Mouse (Mus musculus): Measurements from ENCODE around the gene Ptgfr. TPM values are rescaled to one million over a fixed set of nuclear protein-coding genes. Genes with fewer than 3 reads are reported as not detected.

Gene Ptgfr
- 13.1 and 16.8 TPM in 2 replicates for polyA plus RNA-seq (2015; fragmentation: Nextera tagmentation; extraction: Ambion mirVana)

DNA sequence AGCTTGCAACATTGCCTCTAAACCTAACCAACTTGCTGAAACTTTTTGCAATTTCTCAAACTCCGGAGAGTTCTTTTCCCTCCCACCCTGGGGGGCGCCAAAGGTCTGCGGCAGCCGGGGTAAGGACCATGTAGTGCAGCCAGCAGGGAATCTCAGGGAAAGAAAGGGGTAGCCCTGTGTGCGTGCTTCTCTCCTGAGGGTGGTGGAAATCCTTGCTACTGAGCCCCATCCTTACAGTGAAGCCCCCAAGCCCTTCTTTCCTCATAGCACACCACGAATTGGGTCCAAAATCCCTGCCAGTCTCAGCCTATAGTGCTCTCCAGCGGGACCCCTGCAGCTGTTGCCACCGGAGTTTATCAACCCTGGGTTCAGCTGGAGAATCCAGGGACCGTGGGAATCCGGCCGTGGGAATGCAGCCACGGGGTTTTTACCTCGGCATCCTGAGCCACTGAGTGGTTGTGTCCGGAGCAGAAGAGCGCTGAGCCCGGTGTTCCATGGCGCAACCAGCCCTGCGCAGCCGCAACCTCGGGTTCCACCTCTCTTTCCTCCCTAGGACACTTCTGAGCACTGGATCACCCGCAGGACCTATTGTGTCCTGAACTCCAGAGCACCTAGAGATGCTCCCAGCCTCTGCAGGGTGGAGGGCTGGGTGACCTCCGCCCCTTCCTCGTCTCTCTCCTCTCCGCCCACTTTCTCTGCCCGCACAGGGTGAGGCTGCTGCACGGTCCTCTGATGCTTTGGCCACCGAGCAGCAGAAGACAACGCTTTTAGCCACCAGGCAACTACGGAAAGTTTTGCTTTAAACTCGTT, at the start of gene Ptgfr:
TSS of gene Ptgfr (minus strand) at position 760 of the 810 bp plus-strand sequence.
- Histone ChIP-seq H3K4me2 (replicated peaks) (peak within 1 kb of the TSS; percentile 89), H3K9me3 (replicated peaks) (no peaks in the 10 kb centered on the region), H3K36me3 (no peaks in the 10 kb centered on the region), H3K27ac (replicated peaks) (peak within 1 kb of the TSS; percentile 82), H3K27me3 (peaks cover 11% of the 10 kb centered on the region), H3K9ac (peak within 1 kb of the TSS; percentile 52), H3K4me3 (replicated peaks) (peak within 1 kb of the TSS; percentile 51), H3K4me1 (0 out of 2 replicates have a peak, but pooled peaks cover 17% of the 10 kb centered on the region)
- ATAC-seq (ENCODE audit: insufficient number of reproducible peaks, low FRiP score, low TSS enrichment, low read depth) = peak; percentile 90
- WGBS = under 1% methylated on average over 30 of the region's 30 CpGs

DNA sequence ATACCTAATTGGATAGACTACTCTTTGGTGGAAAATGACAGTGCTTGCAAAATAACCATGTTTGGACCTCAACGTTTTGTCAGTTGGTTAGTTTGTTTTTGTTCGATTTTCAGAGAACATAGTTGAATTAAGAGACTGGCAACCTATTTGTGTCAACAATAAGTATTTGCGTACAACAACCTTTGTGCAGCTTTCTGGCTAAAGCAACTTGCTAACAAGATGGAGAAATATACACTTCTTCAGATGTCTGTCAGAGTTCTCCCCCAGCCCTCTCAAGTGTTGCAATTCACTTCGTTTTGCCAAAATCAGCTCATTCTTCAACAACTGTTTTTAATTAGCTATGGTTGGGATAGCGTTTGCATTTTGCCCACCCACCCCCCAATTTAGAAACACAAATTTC, 46.5 kb upstream of the Ptgfr start:
- WGBS = 26% methylated on average over 5 of the region's 5 CpGs
- no peak for ATAC-seq (ENCODE audit: insufficient number of reproducible peaks, low FRiP score, low TSS enrichment, low read depth)

DNA sequence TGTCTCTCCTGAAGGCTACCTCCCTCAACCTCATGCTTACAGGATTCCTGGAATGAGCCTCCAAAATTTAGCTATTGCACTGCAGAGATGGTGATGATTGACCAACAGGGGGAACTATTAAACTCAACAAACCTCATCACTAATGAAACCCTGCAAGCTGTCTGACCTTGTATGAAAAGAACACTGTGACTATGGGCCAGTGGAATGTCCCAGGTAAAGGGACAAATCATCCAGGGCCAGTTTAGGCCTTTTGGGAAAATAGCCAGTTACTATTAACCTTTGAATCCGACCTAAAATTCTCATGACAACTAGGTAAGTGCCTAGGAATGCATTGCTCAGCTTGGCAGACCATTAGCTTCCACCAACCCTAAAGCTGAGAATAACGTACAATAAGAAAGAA, 42.6 kb upstream of the Ptgfr start:
- H3K4me1 ChIP-seq = no peaks in the 10 kb centered on the region
- H3K9me3 ChIP-seq (replicated peaks) = no peaks in the 10 kb centered on the region
- no peak overlapping the region for H3K9ac ChIP-seq
- no peak overlapping the region for H3K4me2 ChIP-seq (replicated peaks)
- H3K27ac ChIP-seq (replicated peaks) = no peak overlapping the region
- H3K27me3 ChIP-seq = no peaks in the 10 kb centered on the region
- WGBS = 62% methylated on average over 2 of the region's 2 CpGs
- no peak for ATAC-seq (ENCODE audit: insufficient number of reproducible peaks, low FRiP score, low TSS enrichment, low read depth)
- H3K36me3 ChIP-seq = no peaks in the 10 kb centered on the region
- no peak overlapping the region for H3K4me3 ChIP-seq (replicated peaks)

More for the DNA sequence above, 46.5 kb upstream of the Ptgfr start:
- Histone ChIP-seq H3K27me3 (no peaks in the 10 kb centered on the region; the same call in 1 of the 2 replicates), H3K9ac (no peak overlapping the region), H3K36me3 (no peaks in the 10 kb centered on the region), H3K4me3 (replicated peaks) (no peak overlapping the region), H3K27ac (replicated peaks) (peak overlapping the region; percentile 3; the same call in 1 of the 2 replicates), H3K9me3 (replicated peaks) (no peaks in the 10 kb centered on the region), H3K4me2 (replicated peaks) (no peak overlapping the region), H3K4me1 (no peaks in the 10 kb centered on the region)

DNA sequence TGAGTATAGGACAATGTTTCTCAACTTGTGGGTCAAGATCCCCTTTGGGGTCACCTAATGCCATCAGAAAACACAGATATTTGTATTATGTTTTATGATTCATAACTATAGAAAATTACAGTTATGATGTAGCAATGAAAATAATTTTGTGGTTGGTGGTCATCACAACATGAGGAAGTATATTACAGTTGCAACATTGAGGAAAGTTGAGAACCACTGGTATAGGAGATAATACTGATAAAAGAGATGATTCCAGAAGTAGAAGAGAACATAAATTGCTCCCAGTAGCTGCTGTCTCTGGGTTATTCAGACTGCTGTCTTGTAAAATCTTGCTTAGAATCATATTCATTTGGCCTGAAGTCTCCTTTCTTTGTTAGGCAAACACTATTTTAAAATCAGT, 31.5 kb upstream of the Ptgfr start:
- H3K36me3 ChIP-seq = no peaks in the 10 kb centered on the region
- no peak overlapping the region for H3K4me2 ChIP-seq (replicated peaks)
- H3K9me3 ChIP-seq (replicated peaks) = no peaks in the 10 kb centered on the region
- no peak overlapping the region for H3K9ac ChIP-seq
- no peaks in the 10 kb centered on the region for H3K4me1 ChIP-seq
- no peak overlapping the region for H3K4me3 ChIP-seq (replicated peaks)
- H3K27me3 ChIP-seq = no peaks in the 10 kb centered on the region
- ATAC-seq (ENCODE audit: insufficient number of reproducible peaks, low FRiP score, low TSS enrichment, low read depth) = no peak
- no peak overlapping the region for H3K27ac ChIP-seq (replicated peaks)

DNA sequence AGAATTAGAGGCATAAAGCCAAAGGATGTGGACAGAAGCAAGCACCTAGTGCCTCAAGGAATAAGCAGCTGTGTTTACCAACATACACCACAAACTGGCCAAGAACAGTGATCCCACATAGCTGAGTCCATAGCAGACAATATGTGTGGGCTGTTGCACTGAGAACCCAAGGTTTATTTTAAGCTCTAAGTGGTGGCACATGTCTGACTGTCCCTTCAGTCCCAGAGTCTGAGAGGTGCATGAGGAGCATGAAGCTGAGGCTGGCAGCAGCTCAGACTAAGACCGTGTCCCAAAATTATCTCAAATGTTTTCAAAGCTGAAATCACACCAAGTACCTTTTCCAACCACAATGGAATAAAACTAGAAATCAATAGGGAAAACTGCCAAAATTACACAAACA, 13.9 kb upstream of the Ptgfr start:
- no peak overlapping the region for H3K27ac ChIP-seq (replicated peaks)
- H3K27me3 ChIP-seq = no peaks in the 10 kb centered on the region
- no peak for ATAC-seq (ENCODE audit: insufficient number of reproducible peaks, low FRiP score, low TSS enrichment, low read depth)
- no peaks in the 10 kb centered on the region for H3K36me3 ChIP-seq
- H3K9me3 ChIP-seq (replicated peaks) = no peaks in the 10 kb centered on the region
- 79% methylated on average over 1 of the region's 1 CpGs for whole genome bisulfite sequencing
- no peaks in the 10 kb centered on the region for H3K4me1 ChIP-seq
- H3K9ac ChIP-seq = no peak overlapping the region
- no peak overlapping the region for H3K4me2 ChIP-seq (replicated peaks)
- no peak overlapping the region for H3K4me3 ChIP-seq (replicated peaks)

DNA sequence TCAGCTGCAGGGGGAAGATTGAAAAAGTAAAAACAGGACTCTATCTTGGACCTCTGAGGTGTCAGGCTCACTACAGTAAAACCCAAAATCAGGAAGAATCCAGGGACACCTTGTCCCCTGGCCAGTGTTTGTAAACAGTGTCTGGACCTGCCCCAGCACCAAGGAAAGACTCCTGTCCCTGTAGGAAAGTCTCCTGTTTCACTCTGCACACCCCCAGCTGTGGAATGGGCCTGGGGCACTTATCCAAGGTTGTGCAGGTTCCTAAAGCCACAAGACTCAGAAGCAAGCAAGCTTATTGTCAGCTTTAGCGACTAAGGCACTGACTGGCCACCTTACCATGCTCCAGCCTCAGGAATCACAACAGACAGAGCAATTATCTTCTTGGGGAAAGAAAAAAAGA, 13.2 kb upstream of the Ptgfr start:
- Histone ChIP-seq H3K9me3 (replicated peaks) (no peaks in the 10 kb centered on the region), H3K4me2 (replicated peaks) (no peak overlapping the region), H3K4me1 (no peaks in the 10 kb centered on the region), H3K27ac (replicated peaks) (no peak overlapping the region), H3K27me3 (no peaks in the 10 kb centered on the region), H3K4me3 (replicated peaks) (no peak overlapping the region), H3K9ac (no peak overlapping the region), H3K36me3 (no peaks in the 10 kb centered on the region)
- 18% methylated on average over 1 of the region's 1 CpGs for WGBS
- no peak for ATAC-seq (ENCODE audit: insufficient number of reproducible peaks, low FRiP score, low TSS enrichment, low read depth)

DNA sequence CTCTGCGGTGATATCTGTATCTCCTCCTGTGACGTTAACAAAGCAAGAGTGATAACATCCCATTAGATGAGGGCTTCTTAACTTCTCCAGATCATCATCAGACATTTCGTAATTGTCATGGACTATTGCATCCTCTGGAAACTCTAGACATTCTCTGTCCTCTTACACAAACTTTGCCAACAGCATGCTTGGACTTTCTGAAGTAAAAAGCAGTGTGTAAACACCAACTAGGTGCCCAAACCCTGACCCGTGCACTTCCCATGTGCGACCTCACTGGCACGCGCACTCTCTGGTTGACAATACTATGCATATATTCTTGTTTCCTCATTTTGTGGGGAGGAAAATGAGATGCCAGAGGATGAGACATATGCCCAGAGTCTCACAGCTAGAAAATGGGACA, 8.9 kb upstream of the Ptgfr start:
- Histone ChIP-seq H3K4me1 (no peaks in the 10 kb centered on the region), H3K4me3 (replicated peaks) (no peak overlapping the region), H3K9me3 (replicated peaks) (no peaks in the 10 kb centered on the region), H3K9ac (no peak overlapping the region), H3K36me3 (no peaks in the 10 kb centered on the region), H3K27me3 (no peaks in the 10 kb centered on the region), H3K27ac (replicated peaks) (no peak overlapping the region), H3K4me2 (replicated peaks) (no peak overlapping the region)
- ATAC-seq (ENCODE audit: insufficient number of reproducible peaks, low FRiP score, low TSS enrichment, low read depth) = no peak
- 90% methylated on average over 7 of the region's 7 CpGs for WGBS

DNA sequence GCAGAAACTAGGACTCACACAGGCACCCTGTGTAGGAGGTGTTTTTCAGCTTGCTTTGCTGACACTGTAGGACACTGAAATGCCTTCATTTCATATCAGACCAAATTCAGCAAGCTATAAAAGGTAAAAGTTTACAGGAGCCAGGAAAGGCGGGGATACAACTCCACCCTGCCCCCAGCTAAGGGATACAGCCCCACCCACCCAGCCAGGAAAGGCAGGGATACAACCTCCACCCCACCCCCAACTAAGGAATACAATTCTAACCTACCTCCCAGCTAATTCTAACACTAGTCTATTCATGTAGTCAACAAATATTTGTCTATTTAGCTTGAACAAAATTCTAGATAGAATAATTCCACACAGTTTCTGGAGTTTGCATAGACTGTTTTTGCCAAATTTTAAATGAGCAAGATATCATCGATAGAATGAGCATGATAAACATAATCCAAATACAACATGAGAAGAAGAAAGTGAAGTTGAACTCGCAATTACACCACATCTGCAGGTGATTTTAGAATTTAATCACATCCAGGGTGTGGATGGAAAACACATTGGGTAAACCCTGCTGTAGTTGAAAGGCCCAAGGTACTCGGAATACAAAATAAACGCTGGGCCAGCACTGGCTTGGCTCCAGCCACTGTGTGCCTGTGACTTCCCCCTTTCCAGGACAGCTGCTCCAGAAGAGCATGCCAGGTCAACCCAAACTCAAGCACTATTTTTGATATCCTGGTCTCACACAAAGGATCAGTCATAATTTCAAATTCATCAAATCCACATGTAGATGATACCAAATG, 7.1 kb upstream of the Ptgfr start:
- Histone ChIP-seq H3K4me3 (replicated peaks) (no peak overlapping the region), H3K4me1 (no peaks in the 10 kb centered on the region), H3K27ac (replicated peaks) (no peak overlapping the region), H3K9ac (no peak overlapping the region), H3K9me3 (replicated peaks) (no peaks in the 10 kb centered on the region), H3K36me3 (no peaks in the 10 kb centered on the region), H3K27me3 (no peaks in the 10 kb centered on the region), H3K4me2 (replicated peaks) (no peak overlapping the region)
- 40% methylated on average over 5 of the region's 5 CpGs for WGBS
- ATAC-seq (ENCODE audit: insufficient number of reproducible peaks, low FRiP score, low TSS enrichment, low read depth) = no peak

DNA sequence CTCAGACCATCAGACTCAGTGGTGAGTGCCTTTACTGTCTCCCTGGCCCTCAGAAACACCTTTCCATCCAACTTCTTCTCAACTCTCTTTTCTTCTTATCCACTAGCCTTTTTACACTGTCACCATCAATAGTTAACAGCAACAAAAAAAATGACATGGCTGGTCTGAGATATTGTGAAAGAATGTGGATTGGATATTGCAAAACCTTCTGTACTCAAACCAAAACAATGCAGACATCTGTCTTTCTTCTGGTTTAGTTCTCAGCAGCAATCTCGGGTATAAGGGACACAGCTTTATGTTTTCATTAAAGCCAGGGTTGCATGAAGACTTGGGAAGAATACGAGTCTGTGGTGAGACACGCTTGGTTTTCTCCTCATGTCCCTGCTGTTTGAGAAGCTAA, 3.3 kb upstream of the Ptgfr start:
- Histone ChIP-seq H3K9ac (no peak overlapping the region), H3K36me3 (no peaks in the 10 kb centered on the region), H3K4me1 (0 out of 2 replicates have a peak, but pooled peaks cover 12% of the 10 kb centered on the region), H3K9me3 (replicated peaks) (no peaks in the 10 kb centered on the region), H3K4me2 (replicated peaks) (no peak overlapping the region), H3K4me3 (replicated peaks) (no peak overlapping the region), H3K27ac (replicated peaks) (no peak overlapping the region), H3K27me3 (peaks cover 11% of the 10 kb centered on the region)
- no peak for ATAC-seq (ENCODE audit: insufficient number of reproducible peaks, low FRiP score, low TSS enrichment, low read depth)
- WGBS = 44% methylated on average over 3 of the region's 3 CpGs

DNA sequence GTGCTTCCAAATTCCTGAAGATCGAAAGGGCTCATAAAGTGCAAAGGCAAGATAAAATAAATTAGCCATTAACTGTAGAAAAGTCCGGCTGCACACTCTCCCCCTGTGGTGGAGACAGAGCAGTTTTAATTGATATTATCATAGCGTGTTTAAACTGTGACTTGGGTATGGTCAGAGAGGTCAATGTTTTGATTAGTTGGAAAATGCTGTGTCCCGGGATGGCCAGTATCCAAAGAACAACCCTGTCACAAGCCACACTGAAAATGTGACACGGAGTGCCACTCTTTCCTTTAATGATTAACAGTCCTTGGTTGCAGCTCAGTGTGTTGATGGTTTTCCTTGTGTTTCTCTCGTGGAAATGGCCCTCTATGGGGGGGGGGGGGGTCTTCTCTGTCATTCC, 942 bp upstream of the Ptgfr start:
- WGBS = 61% methylated on average over 6 of the region's 6 CpGs
- Histone ChIP-seq H3K9ac (no peak overlapping the region), H3K4me1 (0 out of 2 replicates have a peak, but pooled peaks cover 17% of the 10 kb centered on the region), H3K4me2 (replicated peaks) (peak overlapping the region; percentile 89; the same call in 1 of the 2 replicates), H3K9me3 (replicated peaks) (no peaks in the 10 kb centered on the region), H3K4me3 (replicated peaks) (peak overlapping the region; percentile 51; the same call in 1 of the 2 replicates), H3K27ac (replicated peaks) (no peak overlapping the region), H3K27me3 (peaks cover 11% of the 10 kb centered on the region), H3K36me3 (no peaks in the 10 kb centered on the region)
- no peak for ATAC-seq (ENCODE audit: insufficient number of reproducible peaks, low FRiP score, low TSS enrichment, low read depth)

DNA sequence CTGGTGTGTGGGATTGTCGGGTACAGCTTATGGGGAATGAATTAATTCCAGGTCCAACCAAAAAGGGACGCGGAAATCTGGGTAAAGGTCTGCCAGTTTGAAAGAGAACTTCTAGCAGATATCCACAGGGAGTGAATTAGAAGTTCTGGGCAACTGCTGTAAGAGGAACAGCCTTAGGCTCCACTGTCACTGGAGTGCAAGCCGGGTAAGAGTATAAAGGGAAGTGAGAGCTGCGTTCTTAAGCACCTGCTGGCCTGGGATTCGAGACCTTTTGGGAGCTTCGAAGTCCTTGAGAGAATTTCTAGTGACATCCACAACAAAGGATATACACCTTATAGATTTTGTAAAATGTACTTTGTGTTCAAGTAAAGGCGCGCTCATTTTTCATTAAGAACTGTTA, 319 bp upstream of the Ptgfr start:
- ATAC-seq (ENCODE audit: insufficient number of reproducible peaks, low FRiP score, low TSS enrichment, low read depth) = no peak
- Histone ChIP-seq H3K36me3 (no peaks in the 10 kb centered on the region), H3K27me3 (peaks cover 11% of the 10 kb centered on the region), H3K9ac (peak overlapping the region; percentile 52; the same call in 1 of the 2 replicates), H3K4me3 (replicated peaks) (peak overlapping the region; percentile 51), H3K4me2 (replicated peaks) (peak overlapping the region; percentile 89), H3K4me1 (0 out of 2 replicates have a peak, but pooled peaks cover 17% of the 10 kb centered on the region), H3K9me3 (replicated peaks) (no peaks in the 10 kb centered on the region), H3K27ac (replicated peaks) (peak overlapping the region; percentile 82)
- WGBS = 43% methylated on average over 9 of the region's 9 CpGs

Measured in embryonic facial prominence, embryonic 15.5 days (tissue).